Mouse (Mus musculus) Patski (cell line): Measurements from ENCODE around the gene Apoa2. TPM values are rescaled to one million over a fixed set of nuclear protein-coding genes. Genes with fewer than 3 reads are reported as not detected.

Source experiments
- ATAC-seq: fragments of 100-300 bp; one replicate; pipeline ENCODE4 v1.8.0; 2021
- CTCF ChIA-PET: fragments of 350-600 bp; sonication (Branson Sonifier 250); formaldehyde crosslinking; loops from one replicate; lab custom pipeline; 2022; ENCODE audit warnings: inconsistent platforms; lab: Charles Lee
- POLR2A ChIA-PET: fragments of 350-600 bp; sonication (Branson Sonifier 250); formaldehyde crosslinking; loops from one replicate; lab custom pipeline; 2022; ENCODE audit warnings: antibody characterized with exemption, inconsistent platforms; lab: Charles Lee
- DNase-seq: peaks from one replicate; pipeline ENCODE4 v3.0.0-alpha.2; 2011; ENCODE audit warnings: low read depth, low spot score
- H3K27me3 ChIP-seq: fragments of 371-371 bp; one replicate; pipeline ENCODE4 v1.5.1; 2021
- CTCF ChIP-seq: fragments of 100-300 bp; IDR thresholded peaks from one replicate; pipeline ENCODE4 v1.5.1; 2021
- in situ Hi-C: fragments of 300-500 bp; cut with MboI; formaldehyde crosslinking; loops from 3 replicates; pipeline ENCODE4 v1.11.1; 2018; ENCODE audit warnings: low pct_unique_long_range_greater_than_20kb, mixed read lengths
- polyA plus RNA-seq: library from polyadenylated mRNA; unstranded; gene quantifications from one replicate; pipeline ENCODE4 v1.2.3, GENCODE M21; 2021

Apoa2 gene
- polyA plus RNA-seq, 1 experiment from 2014 or later = not detected

- no peaks in the 10 kb centered on the region for H3K27me3 ChIP-seq
- ChIA-PET CTCF (interaction anchor here (3.2 kb wide), 1 partner anchor 9 kb away, joined by 17 read pairs; the partner anchor contains the start of gene Ppox), POLR2A (interaction anchor here (0.8 to 2.2 kb wide), 3 partner anchors 9 to 108 kb away, joined by 3 to 13 read pairs (median 5); partner anchors contain the start of genes Ppox and Usp21)
- in situ Hi-C loops = loop anchor here (25.0 kb wide), 1 partner anchor 385 kb away; the partner anchor contains the start of genes Dusp12 and Gm26620
- TF ChIP-seq CTCF = no peak
- DNase-seq (no peak), ATAC-seq (no peak)
These were observed 47.2 kb downstream of the Apoa2 start for GRCm38 (mm10) chr1:171272086-171272485.

GRCm38 (mm10) chr1:171274171-171274570, 49.3 kb downstream of the Apoa2 start:
- ATAC-seq (no peak), DNase-seq (no peak)
- POLR2A ChIA-PET = no interaction called here
- TF ChIP-seq CTCF = no peak
- H3K27me3 ChIP-seq = no peaks in the 10 kb centered on the region
- CTCF ChIA-PET = no interaction called here
- in situ Hi-C loops = loop anchor here (25.0 kb wide), 1 partner anchor 387 kb away; the partner anchor contains the start of genes Dusp12 and Gm26620

- DNase-seq (no peak), ATAC-seq (no peak)
- in situ Hi-C loops = no loop called here
- TF ChIP-seq CTCF = no peak
- CTCF ChIA-PET = no interaction called here
- no peaks in the 10 kb centered on the region for H3K27me3 ChIP-seq
- POLR2A ChIA-PET = no interaction called here
These were observed 50.4 kb downstream of the Apoa2 start for GRCm38 (mm10) chr1:171275144-171275734.

Other genes with a start within 250 kb of the Apoa2 start
- gene Fcgr2b, start 248.5 kb upstream of the Apoa2 start, polyA plus RNA-seq = 0.08 TPM
- gene Fcgr4, start 206.1 kb upstream of the Apoa2 start, polyA plus RNA-seq = 0.08 TPM
- gene Fcgr3, start 160.1 kb upstream of the Apoa2 start, polyA plus RNA-seq = 0.05 TPM
- gene Cfap126, start 111.1 kb upstream of the Apoa2 start, polyA plus RNA-seq = 1.6 TPM
- gene Sdhc, start 74.5 kb upstream of the Apoa2 start, polyA plus RNA-seq = 445 TPM
- gene Mpz, start 74.3 kb upstream of the Apoa2 start, polyA plus RNA-seq = 0.06 TPM
- gene Pcp4l1, start 28.8 kb upstream of the Apoa2 start, polyA plus RNA-seq = 0.08 TPM
- gene Nr1i3, start 11.1 kb upstream of the Apoa2 start, polyA plus RNA-seq = 0.54 TPM
- 65.5 TPM for gene Tomm40l, start 2.5 kb upstream of the Apoa2 start, polyA plus RNA-seq
- 0.49 TPM for gene Fcer1g, start 9.3 kb downstream of the Apoa2 start, polyA plus RNA-seq
- gene Adamts4, start 25.4 kb downstream of the Apoa2 start, polyA plus RNA-seq = 21.8 TPM
- gene Ndufs2, start 26.3 kb downstream of the Apoa2 start, polyA plus RNA-seq = 436 TPM
- 57.5 TPM for gene B4galt3, start 45.3 kb downstream of the Apoa2 start, polyA plus RNA-seq
- 41.9 TPM for gene Ppox, start 56.1 kb downstream of the Apoa2 start, polyA plus RNA-seq
- 64.9 TPM for gene Usp21, start 62.9 kb downstream of the Apoa2 start, polyA plus RNA-seq
- gene Ufc1, start 70.0 kb downstream of the Apoa2 start, polyA plus RNA-seq = 117 TPM
- gene Dedd, start 104.1 kb downstream of the Apoa2 start, polyA plus RNA-seq = 55.0 TPM
- 74.1 TPM for gene Nit1, start 120.6 kb downstream of the Apoa2 start, polyA plus RNA-seq
- gene Pfdn2, start 120.6 kb downstream of the Apoa2 start, polyA plus RNA-seq = 164 TPM
- not detected for gene Klhdc9, start 135.7 kb downstream of the Apoa2 start, polyA plus RNA-seq
- 0.04 TPM for gene Nectin4, start 145.0 kb downstream of the Apoa2 start, polyA plus RNA-seq
- gene Arhgap30, start 163.9 kb downstream of the Apoa2 start, polyA plus RNA-seq = not detected
- 106 TPM for gene Usf1, start 186.3 kb downstream of the Apoa2 start, polyA plus RNA-seq
- gene Tstd1, start 193.8 kb downstream of the Apoa2 start, polyA plus RNA-seq = 1.2 TPM
- 33.8 TPM for gene F11r, start 212.5 kb downstream of the Apoa2 start, polyA plus RNA-seq